ENCODE assay signal across 12 mouse cellular contexts in the genomic region with DNA sequence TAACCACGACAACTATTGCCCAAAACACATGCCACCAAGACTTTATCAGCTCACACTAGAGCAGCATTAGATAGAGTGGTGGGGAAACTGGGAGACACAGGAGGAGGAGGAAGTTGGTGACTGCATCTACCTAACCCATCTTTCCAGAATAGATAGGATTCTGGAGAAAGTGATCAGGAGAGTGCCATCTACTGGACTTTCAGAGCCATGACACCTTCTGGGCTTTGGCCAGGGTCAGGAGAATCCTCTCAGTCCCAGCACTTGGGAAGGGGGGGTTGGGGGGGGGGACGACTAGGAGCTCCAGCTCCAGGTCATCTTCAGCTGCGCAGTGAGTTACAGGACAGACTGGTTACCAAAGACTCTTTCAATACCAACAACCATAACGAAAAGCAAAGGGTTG. TPM values are rescaled to one million over a fixed set of nuclear protein-coding genes. Genes with fewer than 3 reads are reported as not detected.
A peak's percentile ranks its signal among the peaks of the same experiment; 100 is the strongest.
DNase-seq lines count a peak whose midpoint lies in the region; ATAC-seq and TF ChIP-seq lines count a peak whose summit lies in the region.
"Had no signal": no experiment of that assay in that cellular context is flagged by ENCODE, and none has a peak within 500 bp of the region (broad histone marks: within the 10 kb centered on the region; RNA-seq: fewer than 3 reads in every experiment).

No protein-coding gene starts in this region.

- H3K9ac ChIP-seq in forebrain, postnatal 0 days, result no peak overlapping the region
- H3K9ac ChIP-seq in forebrain, embryonic 11.5 days (ENCODE audit: low read length), result no peak overlapping the region
- H3K9ac ChIP-seq in liver, postnatal 0 days (replicated peaks), result no peak overlapping the region
- no peak overlapping the region for H3K9ac ChIP-seq in liver, embryonic 11.5 days (ENCODE audit: low read depth, low read length)
- H3K9ac ChIP-seq in forebrain, embryonic 12.5 days, result no peak overlapping the region
- H3K9ac ChIP-seq: liver, embryonic 13.5 days had no signal

- H3K27ac ChIP-seq in forebrain, postnatal 0 days (ENCODE audit: low read depth, low read length), result no peak overlapping the region
- no peak overlapping the region for H3K27ac ChIP-seq in forebrain, embryonic 11.5 days (ENCODE audit: low read depth, low read length)
- no peak overlapping the region for H3K27ac ChIP-seq in liver, postnatal 0 days (ENCODE audit: low read depth)
- no peak overlapping the region for H3K27ac ChIP-seq in liver, embryonic 11.5 days (ENCODE audit: low read depth, low read length)
- no peak overlapping the region for H3K27ac ChIP-seq in forebrain, embryonic 12.5 days
- H3K27ac ChIP-seq: liver, embryonic 13.5 days had no signal

- H3K4me3 ChIP-seq in forebrain, postnatal 0 days (ENCODE audit: low read depth, low read length), result no peak overlapping the region
- no peak overlapping the region for H3K4me3 ChIP-seq in forebrain, embryonic 11.5 days (ENCODE audit: low read depth, low read length)
- no peak overlapping the region for H3K4me3 ChIP-seq in liver, postnatal 0 days (ENCODE audit: low read depth, low read length)
- no peak overlapping the region for H3K4me3 ChIP-seq in liver, embryonic 11.5 days (ENCODE audit: low read depth, low read length)
- no peak overlapping the region for H3K4me3 ChIP-seq in forebrain, embryonic 12.5 days (replicated peaks)
- H3K4me3 ChIP-seq: liver, embryonic 13.5 days had no signal

- peaks cover 57% of the 10 kb centered on the region for H3K36me3 ChIP-seq in forebrain, postnatal 0 days (ENCODE audit: insufficient read depth)
- H3K36me3 ChIP-seq in forebrain, embryonic 11.5 days (ENCODE audit: control insufficient read depth, insufficient read depth, low read length), result no peaks in the 10 kb centered on the region
- H3K36me3 ChIP-seq in liver, postnatal 0 days (replicated peaks; ENCODE audit: insufficient read depth, low read length), result no peaks in the 10 kb centered on the region
- no peaks in the 10 kb centered on the region for H3K36me3 ChIP-seq in liver, embryonic 11.5 days (ENCODE audit: control insufficient read depth, insufficient read depth, low read length)
- peaks cover 35% of the 10 kb centered on the region for H3K36me3 ChIP-seq in forebrain, embryonic 12.5 days (replicated peaks)
- H3K36me3 ChIP-seq: liver, embryonic 13.5 days had no signal

- no peaks in the 10 kb centered on the region for H3K4me1 ChIP-seq in forebrain, postnatal 0 days (ENCODE audit: insufficient read depth)
- no peaks in the 10 kb centered on the region for H3K4me1 ChIP-seq in forebrain, embryonic 11.5 days (replicated peaks; ENCODE audit: control insufficient read depth, insufficient read depth, low read length)
- no peaks in the 10 kb centered on the region for H3K4me1 ChIP-seq in liver, postnatal 0 days (ENCODE audit: insufficient read depth)
- H3K4me1 ChIP-seq in liver, embryonic 11.5 days (replicated peaks; ENCODE audit: control insufficient read depth, insufficient read depth, low read length), result 0 out of 2 replicates have a peak, but pooled peaks cover 3% of the 10 kb centered on the region
- H3K4me1 ChIP-seq in forebrain, embryonic 12.5 days, result no peaks in the 10 kb centered on the region
- H3K4me1 ChIP-seq: liver, embryonic 13.5 days had no signal

- no peaks in the 10 kb centered on the region for H3K9me3 ChIP-seq in forebrain, postnatal 0 days (ENCODE audit: low read length)
- no peaks in the 10 kb centered on the region for H3K9me3 ChIP-seq in forebrain, embryonic 11.5 days (ENCODE audit: control insufficient read depth, low read length)
- H3K9me3 ChIP-seq in liver, postnatal 0 days (ENCODE audit: low read length), result no peaks in the 10 kb centered on the region
- no peaks in the 10 kb centered on the region for H3K9me3 ChIP-seq in liver, embryonic 11.5 days (ENCODE audit: control insufficient read depth, low read length)
- no peaks in the 10 kb centered on the region for H3K9me3 ChIP-seq in forebrain, embryonic 12.5 days
- H3K9me3 ChIP-seq: liver, embryonic 13.5 days had no signal

- no peaks in the 10 kb centered on the region for H3K27me3 ChIP-seq in forebrain, postnatal 0 days (ENCODE audit: insufficient read depth, low read length)
- no peaks in the 10 kb centered on the region for H3K27me3 ChIP-seq in forebrain, embryonic 11.5 days (ENCODE audit: control insufficient read depth, insufficient read depth, low read length)
- no peaks in the 10 kb centered on the region for H3K27me3 ChIP-seq in liver, postnatal 0 days (ENCODE audit: insufficient read depth, low read length)
- peaks cover 12% of the 10 kb centered on the region; the same call in 1 of the 2 replicates for H3K27me3 ChIP-seq in liver, embryonic 11.5 days (replicated peaks; ENCODE audit: control insufficient read depth, insufficient read depth, low read length)
- no peaks in the 10 kb centered on the region for H3K27me3 ChIP-seq in forebrain, embryonic 12.5 days

- ATAC-seq in forebrain, postnatal 0 days, result peak; percentile 47; the same call in 1 of the 2 replicates
- no peak for ATAC-seq in forebrain, embryonic 11.5 days (replicated peaks; ENCODE audit: low FRiP score)
- ATAC-seq in liver, postnatal 0 days, result no peak
- no peak for ATAC-seq in liver, embryonic 11.5 days (replicated peaks; ENCODE audit: low FRiP score)
- no peak for ATAC-seq in forebrain, embryonic 12.5 days (ENCODE audit: low FRiP score)

- TF ChIP-seq CTCF in forebrain, postnatal 0 days (IDR thresholded peaks at IDR 0.05; ENCODE audit: low read depth), result peak; percentile 67
- peak; percentile 65 for TF ChIP-seq CTCF in liver, postnatal 0 days (IDR thresholded peaks at IDR 0.05; ENCODE audit: low read depth)

- TF ChIP-seq EP300 in liver, postnatal 0 days (IDR thresholded peaks at IDR 0.05; ENCODE audit: low read depth), result no peak

- DNase-seq in forebrain, postnatal 0 days, result peak; percentile 61
- no peak for DNase-seq in forebrain, embryonic 11.5 days (ENCODE audit: low spot score)
- DNase-seq in liver, postnatal 0 days, result no peak
- no peak for DNase-seq in liver, embryonic 11.5 days (ENCODE audit: low spot score)
- peak; percentile 42 for DNase-seq in ES-CJ7 (ENCODE audit: low read depth, low spot score)
- DNase-seq in induced T-regulatory cell, adult 2 months (ENCODE audit: low read depth), result peak; percentile 55
- DNase-seq in layer of hippocampus, adult 8-10 months (ENCODE audit: low spot score in 2 of 2), result no peak
- DNase-seq: gastrocnemius, postnatal 25 days; kidney, adult 11 months; liver, embryonic 13.5 days had no signal

- WGBS in forebrain, postnatal 0 days, result 51% methylated on average over 4 of the region's 4 CpGs
- 48% methylated on average over 4 of the region's 4 CpGs for WGBS in forebrain, embryonic 11.5 days
- 50% methylated on average over 4 of the region's 4 CpGs for WGBS in liver, postnatal 0 days (ENCODE audit: insufficient replicate concordance)
- WGBS in liver, embryonic 11.5 days, result 45% methylated on average over 4 of the region's 4 CpGs
- 48% methylated on average over 4 of the region's 4 CpGs for WGBS in forebrain, embryonic 12.5 days

- no peak overlapping the region for H3K4me2 ChIP-seq in forebrain, postnatal 0 days (ENCODE audit: low read depth)
- no peak overlapping the region for H3K4me2 ChIP-seq in forebrain, embryonic 11.5 days (ENCODE audit: low read depth, low read length, severe bottlenecking)
- H3K4me2 ChIP-seq in liver, postnatal 0 days (ENCODE audit: low read depth, low read length), result no peak overlapping the region
- no peak overlapping the region for H3K4me2 ChIP-seq in liver, embryonic 11.5 days
- no peak overlapping the region for H3K4me2 ChIP-seq in forebrain, embryonic 12.5 days
- H3K4me2 ChIP-seq: liver, embryonic 13.5 days had no signal

RNA-seq across cellular contexts. Expression of a gene that starts 19.8 kb away (rescaled TPM):
- 107 and 113 TPM in 2 replicates for total RNA-seq in forebrain, postnatal 0 days (2014; rRNA removed)
- 66.1 and 66.6 TPM in 2 replicates for polyA plus RNA-seq in forebrain, postnatal 0 days (2015; fragmentation: Nextera tagmentation; extraction: Ambion mirVana)
- polyA plus RNA-seq in forebrain, embryonic 11.5 days (2014; fragmentation: Nextera tagmentation; extraction: Ambion mirVana), result 26.3 and 30.4 TPM in 2 replicates
- polyA plus RNA-seq in liver, postnatal 0 days (2015; fragmentation: Nextera tagmentation; extraction: Ambion mirVana), result 0.73 and 0.89 TPM in 2 replicates
- 3.5 and 4.1 TPM in 2 replicates for polyA plus RNA-seq in liver, embryonic 11.5 days (2014; fragmentation: Nextera tagmentation; extraction: Ambion mirVana)
- 10 to 100 TPM; 33.4 to 39.9 (median 35.1) TPM for total RNA-seq in layer of hippocampus, adult 8-10 months (2022)
- polyA plus RNA-seq in forebrain, embryonic 12.5 days (2016; fragmentation: Nextera tagmentation; extraction: Ambion mirVana), result 47.4 and 47.8 TPM in 2 replicates
- total RNA-seq: neutrophil, adult 5-6 weeks had no signal

RNA-seq across cellular contexts. Expression of a gene that starts 56.6 kb away (rescaled TPM):
- total RNA-seq in forebrain, postnatal 0 days (2014; rRNA removed), result 20.4 and 27.7 TPM in 2 replicates
- 40.8 and 41.4 TPM in 2 replicates for polyA plus RNA-seq in forebrain, postnatal 0 days (2015; fragmentation: Nextera tagmentation; extraction: Ambion mirVana)
- polyA plus RNA-seq in forebrain, embryonic 11.5 days (2014; fragmentation: Nextera tagmentation; extraction: Ambion mirVana), result 77.4 and 80.7 TPM in 2 replicates
- polyA plus RNA-seq in liver, postnatal 0 days (2015; fragmentation: Nextera tagmentation; extraction: Ambion mirVana), result 25.4 and 25.6 TPM in 2 replicates
- 81.0 and 82.2 TPM in 2 replicates for polyA plus RNA-seq in liver, embryonic 11.5 days (2014; fragmentation: Nextera tagmentation; extraction: Ambion mirVana)
- 10 to 100 TPM; 18.7 to 24.6 (median 21.0) TPM for total RNA-seq in layer of hippocampus, adult 8-10 months (2022)
- 79.6 and 85.9 TPM in 2 replicates for polyA plus RNA-seq in forebrain, embryonic 12.5 days (2016; fragmentation: Nextera tagmentation; extraction: Ambion mirVana)

Comparison
In these comparisons a context has a peak if more than half of its experiments do, and no peak if none do; other contexts are left out.
1. DNase-seq: peak in forebrain, postnatal 0 days (single experiment), ES-CJ7 (single experiment) and induced T-regulatory cell, adult 2 months (single experiment); none in forebrain, embryonic 11.5 days (single experiment), liver, postnatal 0 days (single experiment), liver, embryonic 11.5 days (single experiment) and layer of hippocampus, adult 8-10 months (0 of 2).